Comparison of ENCODE assay signal across 1 mouse cellular context in genomic region chr8:121970225-121970624, GRCm38 (mm10).
TF ChIP-seq lines count a peak whose summit lies in the region.

No protein-coding gene starts in this region.

TF ChIP-seq in CH12.LX, 34 proteins besides CTCF, POLR2A, EP300 and RAD21 (continued from another document):
- TF ChIP-seq ZKSCAN1 (IDR thresholded peaks at IDR 0.05; ENCODE audit: borderline replicate concordance, low read depth, low read length) (no peak), HCFC1 (IDR thresholded peaks at IDR 0.05; ENCODE audit: low read depth, low read length) (no peak), TBP (conservative IDR thresholded peaks at IDR 0.05; ENCODE audit: low read depth, low read length) (no peak)
TF ChIP-seq in CH12.LX: peak in this region for 1.
